Mouse (Mus musculus): ENCODE measurements around the gene Proser1. TPM values are rescaled to one million over a fixed set of nuclear protein-coding genes. Genes with fewer than 3 reads are reported as not detected.
A peak's percentile ranks its signal among the peaks of the same experiment; 100 is the strongest.

Proser1 gene
- polyA plus RNA-seq, 1 experiment: not detected

GRCm38 (mm10) chr3:53460106-53460505 lies 3.4 kb upstream of the Proser1 start:
- WGBS: 81% methylated on average over 9 of the region's 9 CpGs
- Histone ChIP-seq H3K4me3 (ENCODE audit: insufficient read depth, low read depth, low read length) (no peak overlapping the region), H3K4me1 (ENCODE audit: control insufficient read depth, insufficient read depth, low read length) (peaks cover 9% of the 10 kb centered on the region; the same call in 1 of the 2 replicates), H3K27ac (ENCODE audit: insufficient read depth, low read depth, low read length) (no peak overlapping the region)
- TF ChIP-seq POLR2A (IDR thresholded peaks at IDR 0.05; ENCODE audit: insufficient read depth, low read depth, low read length) (no peak), CTCF (IDR thresholded peaks at IDR 0.05; ENCODE audit: insufficient read depth, low read depth, low read length) (no peak)

DNA sequence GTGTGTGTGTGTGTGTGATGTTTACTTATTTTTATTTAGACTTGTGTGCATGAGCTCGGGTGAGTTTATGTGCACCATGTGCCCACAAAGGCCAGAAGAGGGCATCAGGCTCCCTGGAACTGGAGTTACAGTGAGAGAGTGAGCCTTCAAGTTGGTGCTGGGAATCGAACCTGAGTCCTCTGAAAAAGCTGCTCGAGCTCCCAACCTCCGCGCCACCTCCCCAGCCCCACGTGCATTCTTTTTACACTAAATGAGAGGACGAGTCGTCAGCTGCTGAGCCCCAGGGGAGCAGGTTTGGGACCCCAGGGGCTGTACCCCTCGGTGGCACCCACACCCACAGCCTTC lies 793 bp upstream of the Proser1 start:
- Histone ChIP-seq H3K4me3 (ENCODE audit: insufficient read depth, low read depth, low read length) (peak overlapping the region; percentile 67), H3K4me1 (ENCODE audit: control insufficient read depth, insufficient read depth, low read length) (peaks cover 16% of the 10 kb centered on the region), H3K27ac (ENCODE audit: insufficient read depth, low read depth, low read length) (peak overlapping the region; percentile 100)
- 2% methylated on average over 9 of the region's 9 CpGs for WGBS
- no peak for TF ChIP-seq CTCF (IDR thresholded peaks at IDR 0.05; ENCODE audit: insufficient read depth, low read depth, low read length)
- TF ChIP-seq POLR2A (IDR thresholded peaks at IDR 0.05; ENCODE audit: insufficient read depth, low read depth, low read length): no peak

DNA sequence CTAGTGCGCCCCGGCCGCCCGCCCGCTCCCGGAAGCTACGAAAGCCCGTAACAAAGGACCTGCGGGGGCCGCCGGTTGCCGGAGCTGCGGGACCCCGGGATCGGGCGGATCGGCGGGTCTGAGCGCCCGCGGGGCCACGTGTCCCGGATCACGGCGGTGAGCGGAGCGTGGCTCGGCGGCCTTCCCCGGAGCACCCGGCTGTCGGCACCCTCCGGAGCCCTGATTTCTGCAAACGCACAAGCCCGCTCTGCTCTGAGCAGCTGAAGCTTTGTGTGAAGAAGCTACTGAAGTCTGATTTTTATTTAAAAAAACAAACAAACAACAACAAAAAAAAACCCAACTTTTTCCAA lies 274 bp downstream of the Proser1 start:
- peak overlapping the region; percentile 53 for H3K27ac ChIP-seq (ENCODE audit: insufficient read depth, low read depth, low read length)
- peak overlapping the region; percentile 87 for H3K4me3 ChIP-seq (ENCODE audit: insufficient read depth, low read depth, low read length)
- H3K4me1 ChIP-seq (ENCODE audit: control insufficient read depth, insufficient read depth, low read length): peaks cover 16% of the 10 kb centered on the region
- TF ChIP-seq POLR2A (IDR thresholded peaks at IDR 0.05; ENCODE audit: insufficient read depth, low read depth, low read length) (peak; percentile 59), CTCF (IDR thresholded peaks at IDR 0.05; ENCODE audit: insufficient read depth, low read depth, low read length) (no peak)
- under 1% methylated on average over 35 of the region's 35 CpGs for WGBS

DNA sequence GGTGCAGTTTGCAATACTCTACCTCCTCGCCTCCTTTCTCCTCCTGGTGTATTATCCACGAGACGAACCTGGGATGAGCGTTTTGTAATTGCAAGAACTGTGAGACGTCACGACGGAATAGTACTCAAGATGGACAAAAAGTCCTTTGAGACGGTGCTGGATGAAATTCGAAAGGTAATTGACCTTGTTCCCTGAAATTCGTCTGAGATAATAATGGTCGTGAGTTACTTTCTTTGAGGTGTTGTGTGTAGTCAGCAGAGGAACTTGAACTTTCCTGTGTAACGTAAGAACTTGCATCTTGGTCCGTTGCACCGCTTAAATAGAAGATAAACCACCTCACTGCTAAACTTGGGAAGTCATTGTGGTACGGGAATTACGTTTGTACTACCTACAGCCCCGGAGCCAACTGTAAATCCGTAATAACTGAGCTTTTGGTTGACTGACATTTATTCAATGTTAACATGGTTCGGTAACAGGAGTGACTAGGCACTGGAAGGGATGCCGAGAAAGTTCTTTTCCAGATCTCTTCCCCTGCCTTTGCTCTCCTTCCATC lies 756 bp downstream of the Proser1 start:
- TF ChIP-seq CTCF (IDR thresholded peaks at IDR 0.05; ENCODE audit: insufficient read depth, low read depth, low read length) (no peak), POLR2A (IDR thresholded peaks at IDR 0.05; ENCODE audit: insufficient read depth, low read depth, low read length) (no peak)
- under 1% methylated on average over 20 of the region's 20 CpGs for WGBS
- peak overlapping the region; percentile 87 for H3K4me3 ChIP-seq (ENCODE audit: insufficient read depth, low read depth, low read length)
- peaks cover 15% of the 10 kb centered on the region for H3K4me1 ChIP-seq (ENCODE audit: control insufficient read depth, insufficient read depth, low read length)
- H3K27ac ChIP-seq (ENCODE audit: insufficient read depth, low read depth, low read length): peak overlapping the region; percentile 53; the same call in 1 of the 2 replicates

GRCm38 (mm10) chr3:53465330-53465729 lies 1.9 kb downstream of the Proser1 start:
- 41% methylated on average over 6 of the region's 6 CpGs for WGBS

DNA sequence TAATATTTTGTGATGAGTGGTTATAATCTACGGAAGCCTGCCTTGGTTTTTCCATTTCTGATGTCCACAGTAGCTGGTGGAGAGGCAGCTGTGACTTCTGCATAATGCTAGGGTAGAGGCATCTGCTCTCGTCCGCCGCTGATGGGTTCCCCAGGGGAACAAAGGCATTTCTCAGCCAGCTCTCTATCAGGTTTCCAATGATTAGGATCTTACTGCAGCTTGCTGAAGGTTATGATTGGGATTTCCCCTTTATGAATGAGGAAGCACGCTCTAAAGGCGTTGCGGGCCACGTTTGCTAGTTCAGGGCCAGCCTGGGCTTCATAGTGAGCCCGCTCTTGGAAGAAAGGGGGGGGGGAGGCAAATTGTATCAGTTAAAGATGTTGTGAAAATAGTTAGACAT lies 3.0 kb downstream of the Proser1 start:
- no peak overlapping the region for H3K27ac ChIP-seq (ENCODE audit: insufficient read depth, low read depth, low read length)
- peaks cover 6% of the 10 kb centered on the region for H3K4me1 ChIP-seq (ENCODE audit: control insufficient read depth, insufficient read depth, low read length)
- WGBS: 58% methylated on average over 9 of the region's 9 CpGs
- no peak for TF ChIP-seq CTCF (IDR thresholded peaks at IDR 0.05; ENCODE audit: insufficient read depth, low read depth, low read length)
- no peak for TF ChIP-seq POLR2A (IDR thresholded peaks at IDR 0.05; ENCODE audit: insufficient read depth, low read depth, low read length)
- H3K4me3 ChIP-seq (ENCODE audit: insufficient read depth, low read depth, low read length): no peak overlapping the region

More at GRCm38 (mm10) chr3:53465330-53465729, 1.9 kb downstream of the Proser1 start:
- Histone ChIP-seq H3K4me1 (ENCODE audit: control insufficient read depth, insufficient read depth, low read length) (peaks cover 9% of the 10 kb centered on the region), H3K27ac (ENCODE audit: insufficient read depth, low read depth, low read length) (no peak overlapping the region), H3K4me3 (ENCODE audit: insufficient read depth, low read depth, low read length) (no peak overlapping the region)
- no peak for TF ChIP-seq POLR2A (IDR thresholded peaks at IDR 0.05; ENCODE audit: insufficient read depth, low read depth, low read length)

DNA sequence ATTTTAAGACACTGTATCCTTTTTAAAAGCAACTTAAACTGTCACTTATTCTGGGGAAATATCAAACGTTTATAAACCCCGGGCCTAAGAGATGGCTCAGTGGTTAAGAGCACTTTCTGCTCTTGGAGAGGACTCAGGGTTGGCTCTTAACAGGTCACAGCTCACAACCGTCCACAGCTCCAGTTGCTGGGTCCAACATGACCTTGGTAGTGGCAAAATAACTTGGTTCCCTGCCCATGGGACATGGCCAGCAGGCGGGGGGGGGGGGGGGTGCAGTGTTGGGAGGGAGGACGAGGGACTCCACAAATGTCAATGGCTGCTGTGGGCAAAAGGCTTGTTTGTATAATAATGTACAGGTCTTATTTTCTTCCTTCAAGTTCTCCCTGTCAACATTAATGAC lies 3.9 kb downstream of the Proser1 start:
- TF ChIP-seq CTCF (IDR thresholded peaks at IDR 0.05; ENCODE audit: insufficient read depth, low read depth, low read length) (no peak), POLR2A (IDR thresholded peaks at IDR 0.05; ENCODE audit: insufficient read depth, low read depth, low read length) (no peak)
- Histone ChIP-seq H3K27ac (ENCODE audit: insufficient read depth, low read depth, low read length) (no peak overlapping the region), H3K4me1 (ENCODE audit: control insufficient read depth, insufficient read depth, low read length) (peaks cover 6% of the 10 kb centered on the region), H3K4me3 (ENCODE audit: insufficient read depth, low read depth, low read length) (no peak overlapping the region)
- 55% methylated on average over 5 of the region's 5 CpGs for WGBS

DNA sequence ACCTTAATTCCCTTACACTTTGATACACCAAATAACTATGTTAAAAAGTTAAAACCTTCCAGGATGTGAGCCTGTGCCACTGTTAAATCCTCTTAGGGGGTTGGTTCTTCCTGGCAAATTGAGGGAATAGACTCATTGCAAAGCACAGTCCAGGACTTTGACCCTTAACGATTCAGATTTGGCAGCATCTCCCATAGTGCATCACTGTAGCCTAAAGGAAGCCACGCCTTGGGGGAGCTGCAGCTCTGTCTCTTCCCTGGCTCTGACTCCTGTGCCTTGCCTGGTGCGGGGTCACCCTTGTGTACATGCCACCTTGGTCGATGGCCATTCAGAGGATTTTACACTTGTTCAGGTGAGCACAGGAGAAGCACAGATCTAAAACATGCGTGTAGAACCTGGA lies 6.2 kb downstream of the Proser1 start:
- Histone ChIP-seq H3K4me1 (ENCODE audit: control insufficient read depth, insufficient read depth, low read length) (peaks cover 6% of the 10 kb centered on the region), H3K27ac (ENCODE audit: insufficient read depth, low read depth, low read length) (no peak overlapping the region), H3K4me3 (ENCODE audit: insufficient read depth, low read depth, low read length) (no peak overlapping the region)
- WGBS: 84% methylated on average over 5 of the region's 5 CpGs
- TF ChIP-seq POLR2A (IDR thresholded peaks at IDR 0.05; ENCODE audit: insufficient read depth, low read depth, low read length): no peak
- no peak for TF ChIP-seq CTCF (IDR thresholded peaks at IDR 0.05; ENCODE audit: insufficient read depth, low read depth, low read length)

- Histone ChIP-seq H3K27ac (ENCODE audit: insufficient read depth, low read depth, low read length) (no peak overlapping the region), H3K4me1 (ENCODE audit: control insufficient read depth, insufficient read depth, low read length) (peaks cover 2% of the 10 kb centered on the region), H3K4me3 (ENCODE audit: insufficient read depth, low read depth, low read length) (no peak overlapping the region)
- 96% methylated on average over 5 of the region's 5 CpGs for WGBS
- TF ChIP-seq CTCF (IDR thresholded peaks at IDR 0.05; ENCODE audit: insufficient read depth, low read depth, low read length) (no peak), POLR2A (IDR thresholded peaks at IDR 0.05; ENCODE audit: insufficient read depth, low read depth, low read length) (no peak)
Measured at GRCm38 (mm10) chr3:53472061-53472460, 8.6 kb downstream of the Proser1 start.

GRCm38 (mm10) chr3:53474179-53474578 lies 10.7 kb downstream of the Proser1 start:
- Histone ChIP-seq H3K4me1 (ENCODE audit: control insufficient read depth, insufficient read depth, low read length) (no peaks in the 10 kb centered on the region), H3K4me3 (ENCODE audit: insufficient read depth, low read depth, low read length) (no peak overlapping the region), H3K27ac (ENCODE audit: insufficient read depth, low read depth, low read length) (no peak overlapping the region)
- no peak for TF ChIP-seq CTCF (IDR thresholded peaks at IDR 0.05; ENCODE audit: insufficient read depth, low read depth, low read length)
- WGBS: 57% methylated on average over 4 of the region's 4 CpGs
